Mouse (Mus musculus) limb, embryonic 15.5 days (tissue): ENCODE measurements around the gene Wnt11. TPM values are rescaled to one million over a fixed set of nuclear protein-coding genes. Genes with fewer than 3 reads are reported as not detected.
A peak's percentile ranks its signal among the peaks of the same experiment; 100 is the strongest.

Experiments
- ATAC-seq: fragments of 200-750 bp; cut with Nextera tagmentation; 2 replicates; pipeline ENCODE4 v1.8.0; 2017; ENCODE audit warnings: low read depth, moderate TSS enrichment; ENCODE audit not compliant: insufficient number of reproducible peaks, low FRiP score, low TSS enrichment
- H3K27ac ChIP-seq: fragments of 300-500 bp; sonication (generic); 2 replicates; pipeline ENCODE4 v1.5.1; 2015; ENCODE audit warnings: moderate library complexity, mild to moderate bottlenecking, inconsistent platforms
- H3K27me3 ChIP-seq: fragments of 300-500 bp; sonication (generic); 2 replicates; pipeline ENCODE4 v1.6.1; 2015; ENCODE audit warnings: inconsistent platforms
- H3K36me3 ChIP-seq: fragments of 300-500 bp; sonication (generic); 2 replicates; pipeline ENCODE4 v1.6.1; 2015; ENCODE audit warnings: inconsistent platforms
- H3K4me1 ChIP-seq: fragments of 300-500 bp; sonication (generic); 2 replicates; pipeline ENCODE4 v1.6.1; 2015; ENCODE audit warnings: inconsistent platforms
- H3K4me2 ChIP-seq: fragments of 300-500 bp; sonication (generic); 2 replicates; pipeline ENCODE4 v1.6.1; 2015; ENCODE audit warnings: mild to moderate bottlenecking, inconsistent platforms
- H3K4me3 ChIP-seq: fragments of 300-500 bp; sonication (generic); 2 replicates; pipeline ENCODE4 v1.5.1; 2015; ENCODE audit warnings: mild to moderate bottlenecking, inconsistent platforms
- H3K9ac ChIP-seq: fragments of 300-500 bp; sonication (generic); 2 replicates; pipeline ENCODE4 v1.6.1; 2015; ENCODE audit warnings: inconsistent platforms
- H3K9me3 ChIP-seq: fragments of 300-500 bp; sonication (generic); 2 replicates; pipeline ENCODE4 v1.6.1; 2016; ENCODE audit warnings: inconsistent platforms
- WGBS: fragments of 180-500 bp; shearing (Covaris S2); methylation state at CpG from one replicate; pipeline ENCODE4 v1.1.7; 2015; 5-methylcytosine and 5-hydroxymethylcytosine counted together
- polyA plus RNA-seq: library from polyadenylated mRNA; unstranded; fragments of >200 nt; fragmentation: Nextera tagmentation; extraction: Ambion mirVana; gene quantifications from 2 replicates; pipeline ENCODE4 v1.2.1, GENCODE M21; 2015

Gene Wnt11
- polyA plus RNA-seq, 1 experiment from 2014 or later: 29.1 TPM

- H3K9ac ChIP-seq: no peak overlapping the region
- no peak overlapping the region for H3K4me2 ChIP-seq
- 89% methylated on average over 5 of the region's 5 CpGs for WGBS
- ATAC-seq: no peak
- H3K4me1 ChIP-seq: peaks cover 52% of the 10 kb centered on the region
- H3K4me3 ChIP-seq: no peak overlapping the region
- H3K9me3 ChIP-seq: no peaks in the 10 kb centered on the region
- peak overlapping the region; percentile 27; the same call in 1 of the 2 replicates for H3K27ac ChIP-seq
- no peaks in the 10 kb centered on the region; the same call in 1 of the 2 replicates for H3K27me3 ChIP-seq
- no peaks in the 10 kb centered on the region; the same call in 1 of the 2 replicates for H3K36me3 ChIP-seq
Observed at GRCm38 (mm10) chr7:98894305-98894704, 59.4 kb downstream of the Wnt11 start.

DNA sequence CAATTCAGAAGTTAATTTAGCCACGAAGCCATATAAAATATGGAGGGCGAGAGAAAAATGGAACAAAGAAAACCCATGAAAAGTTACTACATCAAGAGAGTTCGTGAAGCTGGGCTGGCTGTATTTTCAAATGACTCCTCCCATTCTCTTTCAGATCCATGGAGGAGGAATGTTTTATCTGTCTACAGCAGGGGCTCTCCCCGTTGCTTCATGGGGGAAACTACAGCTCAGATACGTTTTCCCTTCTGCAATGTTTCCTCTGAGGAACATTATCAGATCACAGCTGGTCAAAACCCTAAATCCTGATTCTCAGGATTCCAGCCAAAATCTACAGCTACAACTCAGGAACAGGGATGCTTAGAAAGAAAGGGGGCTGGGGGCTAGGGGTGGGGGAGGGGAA lies 59.9 kb downstream of the Wnt11 start:
- Histone ChIP-seq H3K4me1 (peaks cover 53% of the 10 kb centered on the region), H3K4me3 (no peak overlapping the region), H3K27me3 (no peaks in the 10 kb centered on the region; the same call in 1 of the 2 replicates), H3K36me3 (no peaks in the 10 kb centered on the region; the same call in 1 of the 2 replicates), H3K9me3 (no peaks in the 10 kb centered on the region), H3K4me2 (no peak overlapping the region), H3K9ac (no peak overlapping the region), H3K27ac (peak overlapping the region; percentile 27; the same call in 1 of the 2 replicates)
- 37% methylated on average over 5 of the region's 5 CpGs for WGBS
- no peak for ATAC-seq

GRCm38 (mm10) chr7:98895501-98896095 lies 60.7 kb downstream of the Wnt11 start:
- 28% methylated on average over 10 of the region's 10 CpGs for WGBS
- Histone ChIP-seq H3K9ac (no peak overlapping the region), H3K36me3 (no peaks in the 10 kb centered on the region; the same call in 1 of the 2 replicates), H3K9me3 (no peaks in the 10 kb centered on the region), H3K4me1 (peaks cover 53% of the 10 kb centered on the region), H3K4me2 (no peak overlapping the region), H3K27me3 (no peaks in the 10 kb centered on the region; the same call in 1 of the 2 replicates), H3K4me3 (no peak overlapping the region), H3K27ac (peak overlapping the region; percentile 47; the same call in 1 of the 2 replicates)
- no peak for ATAC-seq

DNA sequence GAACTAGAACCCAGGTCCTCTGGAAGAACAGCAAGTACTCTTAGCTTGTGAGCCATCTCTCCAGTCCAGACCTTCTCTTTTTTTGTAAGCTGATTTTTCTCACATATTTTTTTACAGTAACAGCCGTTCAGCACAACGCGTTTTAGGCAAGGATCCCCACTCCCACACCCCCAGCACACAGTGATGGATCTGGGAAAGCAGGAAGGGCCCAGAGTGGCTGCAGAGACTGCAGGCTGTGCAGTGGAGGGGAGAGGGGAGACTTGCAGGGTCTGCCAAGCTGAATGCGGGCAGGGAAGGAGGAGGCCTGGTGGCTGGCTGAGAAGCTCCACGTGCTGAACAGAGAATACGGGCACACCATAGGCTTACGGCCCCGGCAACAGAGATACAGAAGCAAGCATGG lies 62.4 kb downstream of the Wnt11 start:
- no peak for ATAC-seq
- Histone ChIP-seq H3K9ac (no peak overlapping the region), H3K36me3 (no peaks in the 10 kb centered on the region; the same call in 1 of the 2 replicates), H3K27ac (no peak overlapping the region), H3K27me3 (no peaks in the 10 kb centered on the region; the same call in 1 of the 2 replicates), H3K4me3 (no peak overlapping the region), H3K9me3 (no peaks in the 10 kb centered on the region), H3K4me1 (peaks cover 46% of the 10 kb centered on the region), H3K4me2 (no peak overlapping the region)
- WGBS: 91% methylated on average over 8 of the region's 8 CpGs

GRCm38 (mm10) chr7:98899815-98900214 lies 64.9 kb downstream of the Wnt11 start:
- no peak overlapping the region for H3K4me3 ChIP-seq
- H3K27ac ChIP-seq: 0 out of 2 replicates have a peak overlapping the region, but pooled peaks have one; percentile 17
- no peaks in the 10 kb centered on the region for H3K9me3 ChIP-seq
- H3K4me2 ChIP-seq: no peak overlapping the region
- 41% methylated on average over 4 of the region's 4 CpGs for WGBS
- H3K36me3 ChIP-seq: no peaks in the 10 kb centered on the region; the same call in 1 of the 2 replicates
- peaks cover 47% of the 10 kb centered on the region for H3K4me1 ChIP-seq
- ATAC-seq: no peak
- no peak overlapping the region for H3K9ac ChIP-seq
- H3K27me3 ChIP-seq: peaks cover 4% of the 10 kb centered on the region; the same call in 1 of the 2 replicates

DNA sequence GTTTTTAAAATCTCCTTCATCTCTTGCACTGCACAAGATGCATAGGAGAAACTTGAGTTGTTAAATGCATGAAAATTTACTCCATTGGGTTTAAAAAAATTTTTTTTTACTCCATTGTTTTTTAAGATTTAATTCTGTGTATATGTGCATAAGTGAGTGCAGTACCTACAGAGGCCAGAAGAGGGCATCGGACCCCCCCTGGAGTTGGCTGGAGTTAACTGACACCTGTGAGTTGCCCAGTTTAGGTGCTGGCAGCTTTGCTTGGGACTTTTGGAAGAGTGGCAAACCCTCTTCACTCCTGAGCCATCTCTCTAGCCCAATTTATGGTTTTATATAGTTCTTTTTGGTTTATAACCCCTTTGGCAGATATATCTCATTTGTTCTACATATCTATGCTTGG lies 66.2 kb downstream of the Wnt11 start:
- H3K27ac ChIP-seq: no peak overlapping the region
- no peaks in the 10 kb centered on the region for H3K9me3 ChIP-seq
- H3K27me3 ChIP-seq: peaks cover 9% of the 10 kb centered on the region; the same call in 1 of the 2 replicates
- ATAC-seq: no peak
- H3K9ac ChIP-seq: no peak overlapping the region
- no peak overlapping the region for H3K4me3 ChIP-seq
- H3K36me3 ChIP-seq: no peaks in the 10 kb centered on the region; the same call in 1 of the 2 replicates
- H3K4me1 ChIP-seq: peaks cover 44% of the 10 kb centered on the region
- H3K4me2 ChIP-seq: no peak overlapping the region
- 96% methylated on average over 1 of the region's 1 CpGs for WGBS

- H3K4me3 ChIP-seq: no peak overlapping the region
- H3K36me3 ChIP-seq: no peaks in the 10 kb centered on the region
- peaks cover 11% of the 10 kb centered on the region; the same call in 1 of the 2 replicates for H3K27me3 ChIP-seq
- H3K4me2 ChIP-seq: no peak overlapping the region
- no peak overlapping the region for H3K27ac ChIP-seq
- H3K9ac ChIP-seq: no peak overlapping the region
- no peaks in the 10 kb centered on the region for H3K9me3 ChIP-seq
- 50% methylated on average over 5 of the region's 5 CpGs for WGBS
- no peak for ATAC-seq
- peaks cover 35% of the 10 kb centered on the region for H3K4me1 ChIP-seq
Observed at GRCm38 (mm10) chr7:98903884-98904283, 69.0 kb downstream of the Wnt11 start.

Other genes with a start within 250 kb of the Wnt11 start
- 23.8 and 25.5 TPM in 2 replicates for gene Emsy, start 178.3 kb upstream of the Wnt11 start, polyA plus RNA-seq
- 49.9 and 57.0 TPM in 2 replicates for gene Thap12, start 132.0 kb upstream of the Wnt11 start, polyA plus RNA-seq